Mouse (Mus musculus) Patski (cell line): ENCODE measurements at regions not wholly inside any gene's neighbourhood (a gene's known extent, or its start where the extent isn't known, plus 50 kb on each side); places are given as distances from the start of the nearest gene placed in this dataset.
A peak's percentile ranks its signal among the peaks of the same experiment; 100 is the strongest.

Experiments
- ATAC-seq: fragments of 100-300 bp; one replicate; pipeline ENCODE4 v1.8.0; 2021
- CTCF ChIA-PET: fragments of 350-600 bp; sonication (Branson Sonifier 250); formaldehyde crosslinking; loops from one replicate; lab custom pipeline; 2022; ENCODE audit warnings: inconsistent platforms; lab: Charles Lee
- POLR2A ChIA-PET: fragments of 350-600 bp; sonication (Branson Sonifier 250); formaldehyde crosslinking; loops from one replicate; lab custom pipeline; 2022; ENCODE audit warnings: antibody characterized with exemption, inconsistent platforms; lab: Charles Lee
- DNase-seq: peaks from one replicate; pipeline ENCODE4 v3.0.0-alpha.2; 2011; ENCODE audit warnings: low read depth, low spot score
- H3K27me3 ChIP-seq: fragments of 371-371 bp; one replicate; pipeline ENCODE4 v1.5.1; 2021
- CTCF ChIP-seq: fragments of 100-300 bp; IDR thresholded peaks from one replicate; pipeline ENCODE4 v1.5.1; 2021
- in situ Hi-C: fragments of 300-500 bp; cut with MboI; formaldehyde crosslinking; loops from 3 replicates; pipeline ENCODE4 v1.11.1; 2018; ENCODE audit warnings: low pct_unique_long_range_greater_than_20kb, mixed read lengths

GRCm38 (mm10) chr6:103306420-103307249, 203.8 kb upstream of the Chl1 start:
- POLR2A ChIA-PET, result no interaction called here
- ATAC-seq (no peak), DNase-seq (no peak)
- in situ Hi-C loops, result loop anchor here (5.0 kb wide), 1 partner anchor 371 kb away; no protein-coding TSS in a partner anchor
- H3K27me3 ChIP-seq, result peaks cover 38% of the 10 kb centered on the region
- peak; percentile 46 for TF ChIP-seq CTCF
- CTCF ChIA-PET, result no interaction called here

GRCm38 (mm10) chr6:103307250-103307580, 203.2 kb upstream of the Chl1 start:
- H3K27me3 ChIP-seq, result peaks cover 38% of the 10 kb centered on the region
- ATAC-seq (no peak), DNase-seq (no peak)
- TF ChIP-seq CTCF, result no peak
- ChIA-PET POLR2A (interaction anchor here (0.5 kb wide), 1 partner anchor 388 kb away, joined by 3 read pairs; no protein-coding TSS in a partner anchor), CTCF (interaction anchor here (0.6 kb wide), 1 partner anchor 391 kb away, joined by 4 read pairs; no protein-coding TSS in a partner anchor)
- in situ Hi-C loops, result loop anchor here (5.0 kb wide), 1 partner anchor 370 kb away; no protein-coding TSS in a partner anchor

- ATAC-seq (no peak), DNase-seq (no peak)
- peaks cover 24% of the 10 kb centered on the region for H3K27me3 ChIP-seq
These were observed 198.2 kb upstream of the Chl1 start for GRCm38 (mm10) chr6:103312149-103312548.

GRCm38 (mm10) chr6:103312935-103313334, 197.5 kb upstream of the Chl1 start:
- no peak for TF ChIP-seq CTCF
- in situ Hi-C loops, result no loop called here
- CTCF ChIA-PET, result no interaction called here
- POLR2A ChIA-PET, result no interaction called here
- no peak for ATAC-seq
- no peak for DNase-seq
- peaks cover 23% of the 10 kb centered on the region for H3K27me3 ChIP-seq

More at GRCm38 (mm10) chr6:103312149-103312548, 198.2 kb upstream of the Chl1 start:
- ChIA-PET POLR2A (no interaction called here), CTCF (no interaction called here)
- in situ Hi-C loops, result no loop called here
- TF ChIP-seq CTCF, result no peak

- DNase-seq (no peak), ATAC-seq (no peak)
- ChIA-PET POLR2A (no interaction called here), CTCF (no interaction called here)
- peaks cover 5% of the 10 kb centered on the region for H3K27me3 ChIP-seq
- TF ChIP-seq CTCF, result no peak
- in situ Hi-C loops, result no loop called here
These were observed 192.3 kb upstream of the Chl1 start for GRCm38 (mm10) chr6:103318081-103318480.

- ATAC-seq (no peak), DNase-seq (no peak)
- ChIA-PET POLR2A (interaction anchor here (0.7 kb wide), 1 partner anchor 204 kb away, joined by 3 read pairs; no protein-coding TSS in a partner anchor), CTCF (interaction anchor here (1.5 kb wide), 1 partner anchor 365 kb away, joined by 3 read pairs; no protein-coding TSS in a partner anchor)
- peaks cover 5% of the 10 kb centered on the region for H3K27me3 ChIP-seq
- no peak for TF ChIP-seq CTCF
- in situ Hi-C loops, result no loop called here
These were observed 191.6 kb upstream of the Chl1 start for GRCm38 (mm10) chr6:103318677-103319359.

GRCm38 (mm10) chr6:103319964-103320363, 190.4 kb upstream of the Chl1 start:
- ChIA-PET CTCF (interaction anchor here (1.5 kb wide), 1 partner anchor 364 kb away, joined by 3 read pairs; no protein-coding TSS in a partner anchor), POLR2A (interaction anchor here (0.7 kb wide), 1 partner anchor 203 kb away, joined by 3 read pairs; no protein-coding TSS in a partner anchor)
- ATAC-seq (no peak), DNase-seq (no peak)
- TF ChIP-seq CTCF, result no peak
- H3K27me3 ChIP-seq, result peaks cover 5% of the 10 kb centered on the region
- in situ Hi-C loops, result no loop called here

GRCm38 (mm10) chr6:103320550-103320949, 189.8 kb upstream of the Chl1 start:
- CTCF ChIA-PET, result no interaction called here
- H3K27me3 ChIP-seq, result peaks cover 5% of the 10 kb centered on the region
- POLR2A ChIA-PET, result no interaction called here
- in situ Hi-C loops, result no loop called here
- DNase-seq (no peak), ATAC-seq (no peak)
- no peak for TF ChIP-seq CTCF

- peaks cover 5% of the 10 kb centered on the region for H3K27me3 ChIP-seq
- no peak for TF ChIP-seq CTCF
- CTCF ChIA-PET, result no interaction called here
- ATAC-seq (no peak), DNase-seq (no peak)
- in situ Hi-C loops, result no loop called here
- POLR2A ChIA-PET, result no interaction called here
These were observed 189.3 kb upstream of the Chl1 start for GRCm38 (mm10) chr6:103321058-103321457.

GRCm38 (mm10) chr6:103322442-103322841, 187.9 kb upstream of the Chl1 start:
- POLR2A ChIA-PET, result no interaction called here
- ATAC-seq, result no peak

GRCm38 (mm10) chr6:103335683-103336082, 174.7 kb upstream of the Chl1 start:
- DNase-seq (no peak), ATAC-seq (no peak)
- CTCF ChIA-PET, result no interaction called here
- in situ Hi-C loops, result no loop called here
- H3K27me3 ChIP-seq, result no peaks in the 10 kb centered on the region
- POLR2A ChIA-PET, result no interaction called here
- TF ChIP-seq CTCF, result no peak

More at GRCm38 (mm10) chr6:103322442-103322841, 187.9 kb upstream of the Chl1 start:
- in situ Hi-C loops, result no loop called here
- CTCF ChIA-PET, result no interaction called here
- TF ChIP-seq CTCF, result no peak
- no peak for DNase-seq
- H3K27me3 ChIP-seq, result no peaks in the 10 kb centered on the region
